1 mouse cellular context compared by ENCODE assay signal in the genomic region with DNA sequence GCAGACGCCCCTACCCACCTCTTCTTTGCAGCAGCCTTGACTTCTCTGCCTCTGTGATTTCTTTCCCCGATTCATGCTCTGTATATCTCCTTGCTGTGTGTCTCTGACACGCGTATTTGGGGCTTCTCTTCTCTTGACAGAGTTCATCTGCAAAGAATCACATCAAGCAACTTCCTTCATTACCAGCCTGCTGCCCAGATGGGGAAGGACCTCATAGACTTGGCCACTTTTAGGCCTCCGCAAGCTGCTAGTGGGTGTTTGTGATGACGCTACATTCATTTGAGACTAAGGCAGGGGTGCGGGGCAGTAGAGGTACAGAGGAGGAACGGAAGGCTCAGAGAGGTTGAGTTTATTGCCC.
TF ChIP-seq lines count a peak whose summit lies in the region.

No protein-coding gene starts in this region.

TF ChIP-seq in CH12.LX, 34 proteins besides CTCF, POLR2A, EP300 and RAD21:
- TF ChIP-seq TCF12 (IDR thresholded peaks at IDR 0.05; ENCODE audit: low read depth, low read length) (peak; percentile 49; the same call in 1 of the 2 replicates), ZC3H11A (IDR thresholded peaks at IDR 0.05; ENCODE audit: low read depth, low read length) (no peak), MEF2A (IDR thresholded peaks at IDR 0.05; ENCODE audit: borderline replicate concordance, low read depth, low read length) (peak; percentile 27; the same call in 1 of the 2 replicates), CHD2 (IDR thresholded peaks at IDR 0.05; ENCODE audit: low read length) (peak; percentile 81), RCOR1 (conservative IDR thresholded peaks at IDR 0.05; ENCODE audit: low read depth, low read length) (0 out of 2 replicates have a peak, but pooled peaks have one; percentile 12), MAZ (IDR thresholded peaks at IDR 0.05; ENCODE audit: low read depth, low read length) (0 out of 2 replicates have a peak, but pooled peaks have one; percentile 17), MYC (IDR thresholded peaks at IDR 0.05; ENCODE audit: low read depth, low read length) (0 out of 2 replicates have a peak, but pooled peaks have one; percentile 12), MAFK (IDR thresholded peaks at IDR 0.05; ENCODE audit: insufficient replicate concordance, low read length) (no peak)
TF ChIP-seq in CH12.LX: peak in this region for 6.
